Mouse (Mus musculus) embryonic facial prominence, embryonic 15.5 days (tissue): Measurements from ENCODE around the gene Rp2. TPM values are rescaled to one million over a fixed set of nuclear protein-coding genes. Genes with fewer than 3 reads are reported as not detected.
"Not testable (repeated sequence)": the region's sequence is repeated elsewhere in the genome, so short reads cannot be mapped to it uniquely, and the experiment has no call there.

Experiments used
- ATAC-seq: fragments of 200-750 bp; cut with Nextera tagmentation; 2 replicates; pipeline ENCODE4 v1.8.0; 2017; ENCODE audit warnings: low read depth, moderate TSS enrichment; ENCODE audit not compliant: insufficient number of reproducible peaks, low FRiP score, low TSS enrichment
- H3K27ac ChIP-seq: fragments of 300-500 bp; sonication (generic); replicated peaks from 2 replicates; pipeline ENCODE4 v1.5.1; 2015; ENCODE audit warnings: mild to moderate bottlenecking, inconsistent platforms
- H3K27me3 ChIP-seq: fragments of 300-500 bp; sonication (generic); 2 replicates; pipeline ENCODE4 v1.6.1; 2015; ENCODE audit warnings: inconsistent platforms
- H3K36me3 ChIP-seq: fragments of 300-500 bp; sonication (generic); 2 replicates; pipeline ENCODE4 v1.6.1; 2015; ENCODE audit warnings: mild to moderate bottlenecking, inconsistent platforms
- H3K4me1 ChIP-seq: fragments of 300-500 bp; sonication (generic); 2 replicates; pipeline ENCODE4 v1.6.1; 2015; ENCODE audit warnings: inconsistent platforms
- H3K4me2 ChIP-seq: fragments of 300-500 bp; sonication (generic); replicated peaks from 2 replicates; pipeline ENCODE4 v1.6.1; 2015; ENCODE audit warnings: mild to moderate bottlenecking, inconsistent platforms
- H3K4me3 ChIP-seq: fragments of 300-500 bp; sonication (generic); replicated peaks from 2 replicates; pipeline ENCODE4 v1.5.1; 2015; ENCODE audit warnings: mild to moderate bottlenecking, inconsistent platforms
- H3K9ac ChIP-seq: fragments of 300-500 bp; sonication (generic); 2 replicates; pipeline ENCODE4 v1.6.1; 2015; ENCODE audit warnings: inconsistent platforms
- H3K9me3 ChIP-seq: fragments of 300-500 bp; sonication (generic); replicated peaks from 2 replicates; pipeline ENCODE4 v1.6.1; 2016; ENCODE audit warnings: inconsistent platforms
- WGBS: fragments of 180-500 bp; shearing (Covaris S2); methylation state at CpG from one replicate; pipeline ENCODE4 v1.1.7; 2015; 5-methylcytosine and 5-hydroxymethylcytosine counted together
- polyA plus RNA-seq: library from polyadenylated mRNA; unstranded; fragments of >200 nt; fragmentation: Nextera tagmentation; extraction: Ambion mirVana; gene quantifications from 2 replicates; pipeline ENCODE4 v1.2.1, GENCODE M21; 2015

The Rp2 gene
- polyA plus RNA-seq, 1 experiment from 2014 or later, result 16.3 TPM

DNA sequence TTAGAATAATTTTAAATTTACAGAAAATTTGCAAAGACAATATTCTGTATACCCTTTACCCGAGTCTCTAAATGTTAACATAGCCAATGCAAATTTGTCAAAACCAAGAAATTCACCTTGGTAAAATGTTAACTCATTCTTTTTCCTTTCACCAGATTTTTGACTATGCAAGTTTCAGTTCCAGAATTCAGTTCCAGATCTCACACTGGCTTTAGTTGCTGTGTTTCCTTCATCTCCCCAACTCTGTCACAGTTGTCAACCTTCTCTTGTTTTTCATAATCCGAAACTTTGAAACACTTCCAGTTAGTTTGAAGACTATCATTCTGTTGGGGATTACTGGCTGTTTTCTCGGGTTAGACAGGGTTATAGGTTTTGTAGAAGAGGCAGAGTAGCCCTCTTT is 22.7 kb downstream of the Rp2 start:
- no peak for ATAC-seq
- Histone ChIP-seq H3K9me3 (no peaks in the 10 kb centered on the region), H3K27ac (no peak overlapping the region), H3K36me3 (0 out of 2 replicates have a peak, but pooled peaks cover 6% of the 10 kb centered on the region), H3K27me3 (no peaks in the 10 kb centered on the region), H3K4me2 (no peak overlapping the region), H3K4me1 (no peaks in the 10 kb centered on the region), H3K4me3 (no peak overlapping the region), H3K9ac (no peak overlapping the region)
- 70% methylated on average over 3 of the region's 3 CpGs for WGBS

DNA sequence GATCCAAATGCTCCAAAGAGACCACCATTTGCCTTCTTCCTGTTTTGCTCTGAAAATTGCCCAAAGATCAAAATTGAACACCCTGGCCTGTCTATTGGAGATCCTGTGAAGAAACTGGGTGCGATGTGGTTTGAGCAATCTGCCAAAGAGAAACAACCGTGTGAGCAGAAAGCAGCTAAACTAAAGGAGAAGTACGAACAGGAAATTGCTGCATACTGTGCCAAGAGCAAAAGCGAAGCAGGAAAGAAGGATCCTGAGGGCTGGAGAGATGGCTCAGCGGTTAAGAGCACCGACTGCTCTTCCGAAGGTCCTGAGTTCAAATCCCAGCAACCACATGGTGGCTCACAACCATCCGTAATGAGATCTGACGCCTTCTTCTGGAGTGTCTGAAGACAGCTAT is 27.7 kb downstream of the Rp2 start:
- ATAC-seq, H3K36me3 ChIP-seq, H3K27me3 ChIP-seq, H3K4me2 ChIP-seq, H3K4me1 ChIP-seq, H3K9ac ChIP-seq, H3K27ac ChIP-seq, H3K9me3 ChIP-seq, H3K4me3 ChIP-seq: not testable (repeated sequence)
- WGBS, result 91% methylated on average over 9 of the region's 9 CpGs

DNA sequence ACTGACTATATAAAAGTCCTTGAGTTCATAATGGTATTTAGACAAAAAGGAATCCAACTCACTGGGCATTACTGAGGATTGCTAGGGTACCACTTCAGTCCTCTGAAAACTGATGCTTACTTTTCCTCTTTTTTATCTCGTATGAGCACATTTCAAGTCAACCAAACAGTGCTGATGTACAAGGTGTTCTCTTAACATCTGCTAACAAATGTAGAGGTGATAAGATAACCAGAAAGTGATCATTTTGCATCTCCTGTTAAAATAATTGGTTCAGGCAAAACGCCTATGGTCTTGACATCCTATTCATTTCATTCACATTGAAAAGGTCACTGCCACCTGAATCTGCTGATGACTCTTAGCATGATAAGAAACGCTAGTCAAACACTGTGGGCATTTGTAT is 28.7 kb downstream of the Rp2 start:
- no peak overlapping the region for H3K4me2 ChIP-seq
- H3K27me3 ChIP-seq, result no peaks in the 10 kb centered on the region
- WGBS, result 77% methylated on average over 3 of the region's 3 CpGs
- H3K9me3 ChIP-seq, result no peaks in the 10 kb centered on the region
- no peaks in the 10 kb centered on the region for H3K36me3 ChIP-seq
- H3K4me1 ChIP-seq, result no peaks in the 10 kb centered on the region
- ATAC-seq, result no peak
- H3K9ac ChIP-seq, result no peak overlapping the region
- no peak overlapping the region for H3K27ac ChIP-seq
- no peak overlapping the region for H3K4me3 ChIP-seq

DNA sequence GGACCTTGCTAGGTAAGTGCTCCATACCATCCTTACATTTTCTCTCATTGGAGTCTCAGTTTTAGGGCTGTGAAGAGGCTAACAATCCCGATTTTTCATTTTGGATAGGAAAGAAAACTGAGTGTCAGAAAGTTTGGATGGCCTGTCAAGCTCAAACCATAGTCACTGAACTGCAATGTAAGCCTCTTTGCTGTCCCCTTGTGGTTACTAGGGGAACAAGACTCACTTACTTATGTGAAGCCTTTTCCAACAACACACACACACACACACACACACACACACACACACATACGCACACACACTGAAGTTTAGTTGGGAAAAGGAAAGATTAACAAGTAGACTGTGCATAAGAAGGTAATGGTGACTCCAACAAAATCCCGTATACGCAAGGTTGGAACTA is 39.8 kb downstream of the Rp2 start:
- no peak overlapping the region for H3K4me3 ChIP-seq
- H3K9me3 ChIP-seq, result no peaks in the 10 kb centered on the region
- no peak overlapping the region for H3K27ac ChIP-seq
- H3K4me1 ChIP-seq, result no peaks in the 10 kb centered on the region
- ATAC-seq, result no peak
- H3K36me3 ChIP-seq, result no peaks in the 10 kb centered on the region
- H3K9ac ChIP-seq, result no peak overlapping the region
- no peak overlapping the region for H3K4me2 ChIP-seq
- no peaks in the 10 kb centered on the region for H3K27me3 ChIP-seq
- 80% methylated on average over 4 of the region's 4 CpGs for WGBS

DNA sequence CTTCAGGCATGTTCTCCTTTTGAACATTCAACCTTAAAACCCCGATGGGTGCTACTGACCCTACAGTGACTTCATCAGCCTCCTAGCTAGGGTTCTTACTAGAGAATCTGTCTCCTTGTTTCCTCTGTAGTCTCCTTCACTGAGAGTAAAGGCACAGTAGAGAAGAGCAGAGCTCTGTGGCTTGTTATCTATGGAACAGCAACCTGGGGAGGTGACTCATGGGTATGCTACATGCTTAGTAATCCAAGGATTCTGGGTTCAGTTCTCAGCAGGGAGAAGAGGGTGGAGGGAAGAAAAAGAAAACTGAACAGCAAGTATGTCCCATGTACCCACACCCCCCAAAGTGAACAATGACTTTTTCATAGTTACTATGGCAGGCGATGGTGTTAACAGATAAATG is 42.6 kb downstream of the Rp2 start:
- 95% methylated on average over 2 of the region's 2 CpGs for WGBS
- H3K4me3 ChIP-seq, result no peak overlapping the region
- no peak overlapping the region for H3K27ac ChIP-seq
- ATAC-seq, result no peak
- no peaks in the 10 kb centered on the region for H3K4me1 ChIP-seq
- H3K4me2 ChIP-seq, result no peak overlapping the region
- H3K9me3 ChIP-seq, result no peaks in the 10 kb centered on the region
- H3K9ac ChIP-seq, result no peak overlapping the region
- H3K36me3 ChIP-seq, result no peaks in the 10 kb centered on the region
- H3K27me3 ChIP-seq, result no peaks in the 10 kb centered on the region

DNA sequence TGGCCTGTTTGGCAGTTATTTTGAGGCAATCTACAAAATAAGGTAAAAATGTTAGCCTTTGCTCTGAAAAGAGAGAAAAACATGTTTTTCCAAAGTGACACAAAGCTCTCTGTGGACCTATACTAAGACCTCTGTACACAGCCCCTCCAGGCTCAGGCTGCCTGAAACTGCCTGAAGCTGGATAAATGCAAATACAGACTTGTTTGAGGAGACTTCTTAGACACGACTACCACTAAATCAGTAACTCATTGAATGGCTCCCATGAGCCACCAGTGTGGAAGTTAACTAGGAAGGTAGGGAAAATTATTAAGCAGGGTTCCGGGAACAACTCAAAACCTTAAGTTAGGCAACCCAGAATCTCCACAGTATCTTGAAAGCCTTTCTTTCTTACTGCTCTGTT is 43.4 kb downstream of the Rp2 start:
- Histone ChIP-seq H3K9ac (no peak overlapping the region), H3K27ac (no peak overlapping the region), H3K4me2 (no peak overlapping the region), H3K4me3 (no peak overlapping the region), H3K9me3 (no peaks in the 10 kb centered on the region), H3K27me3 (no peaks in the 10 kb centered on the region), H3K36me3 (no peaks in the 10 kb centered on the region), H3K4me1 (no peaks in the 10 kb centered on the region)
- WGBS, result 57% methylated on average over 2 of the region's 2 CpGs
- ATAC-seq, result no peak

DNA sequence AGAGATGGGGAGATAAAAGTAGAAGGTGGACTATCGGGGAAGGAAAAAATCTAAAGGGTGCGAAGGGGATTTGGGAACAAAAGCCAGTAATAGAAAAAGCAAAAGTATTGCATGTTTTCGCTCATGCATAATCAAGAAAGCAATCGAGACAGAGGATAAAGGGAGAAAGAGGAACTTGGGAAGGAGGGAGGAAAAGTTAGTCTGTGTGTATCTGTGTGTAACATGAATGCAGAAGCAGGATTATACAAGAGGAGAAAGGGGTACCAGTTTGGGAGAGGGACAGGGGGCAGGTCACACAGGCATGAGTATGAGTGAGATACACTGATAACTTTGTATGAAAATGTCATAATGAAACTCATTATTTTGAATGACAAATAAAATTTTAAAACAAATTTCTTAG is 47.1 kb downstream of the Rp2 start:
- no peaks in the 10 kb centered on the region for H3K27me3 ChIP-seq
- no peak overlapping the region for H3K9ac ChIP-seq
- H3K27ac ChIP-seq, result no peak overlapping the region
- H3K36me3 ChIP-seq, result no peaks in the 10 kb centered on the region
- WGBS, result 96% methylated on average over 4 of the region's 4 CpGs
- H3K9me3 ChIP-seq, result no peaks in the 10 kb centered on the region
- no peak overlapping the region for H3K4me2 ChIP-seq
- no peak for ATAC-seq
- H3K4me3 ChIP-seq, result no peak overlapping the region
- H3K4me1 ChIP-seq, result no peaks in the 10 kb centered on the region

DNA sequence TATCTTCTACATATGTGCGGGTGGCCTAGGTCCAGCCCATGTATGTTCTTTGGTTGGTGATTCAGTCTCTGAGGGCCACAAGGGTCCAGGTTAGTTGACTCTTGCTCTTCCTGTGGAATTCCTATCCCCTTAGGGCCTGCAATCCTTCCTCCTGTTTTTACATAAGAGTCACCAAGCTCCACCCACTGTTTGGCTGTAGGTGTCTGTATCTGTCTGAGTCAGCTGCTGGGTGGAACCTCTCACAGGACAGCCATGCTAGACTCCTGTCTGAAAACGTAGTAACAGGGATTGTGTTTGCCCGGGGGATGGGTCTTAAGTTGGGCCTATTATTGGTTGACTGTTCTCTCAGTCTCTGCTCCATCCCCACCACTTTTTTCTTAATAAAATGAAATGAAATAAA is 47.9 kb downstream of the Rp2 start:
- Histone ChIP-seq H3K27ac (no peak overlapping the region), H3K9me3 (no peaks in the 10 kb centered on the region), H3K9ac (no peak overlapping the region), H3K4me1 (no peaks in the 10 kb centered on the region), H3K36me3 (no peaks in the 10 kb centered on the region), H3K27me3 (no peaks in the 10 kb centered on the region), H3K4me3 (no peak overlapping the region), H3K4me2 (no peak overlapping the region)
- 82% methylated on average over 3 of the region's 3 CpGs for WGBS
- ATAC-seq, result no peak

DNA sequence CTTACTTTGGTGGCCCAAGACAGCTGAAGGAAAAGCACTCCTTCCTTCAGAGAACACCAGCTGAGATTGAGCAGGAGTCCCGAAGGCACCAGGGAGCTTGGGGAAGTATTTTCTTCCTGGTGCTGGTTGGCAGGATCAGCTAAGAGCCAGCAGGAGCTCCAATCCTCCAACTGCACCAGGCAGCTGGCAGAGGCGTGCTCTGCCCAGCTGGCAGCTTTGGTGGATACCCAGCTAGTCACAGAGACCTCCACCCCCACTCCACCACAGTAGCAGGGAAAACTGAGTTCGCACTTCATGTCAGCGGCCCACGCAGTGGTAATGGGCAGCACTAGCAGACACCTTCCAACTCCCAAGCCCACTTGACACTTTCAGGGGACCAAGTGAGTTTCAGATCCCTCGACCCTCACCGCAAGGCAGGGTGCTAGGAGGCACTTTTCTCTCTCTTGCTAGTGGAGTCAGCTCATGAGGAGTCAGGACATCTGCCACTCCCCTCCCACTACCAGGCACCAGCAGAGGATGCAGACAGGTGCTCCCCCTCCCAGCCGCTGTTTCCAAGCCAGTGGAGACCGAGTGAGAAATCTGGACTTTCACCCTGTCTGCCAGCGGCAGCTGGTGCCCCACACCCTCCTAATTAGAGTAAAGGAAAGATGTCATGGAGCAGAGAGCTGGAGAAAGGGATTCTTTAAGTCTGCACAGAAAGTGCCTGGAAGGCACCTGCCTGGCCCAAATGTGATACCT is 50.8 kb downstream of the Rp2 start:
- no peaks in the 10 kb centered on the region for H3K27me3 ChIP-seq
- H3K9ac ChIP-seq, result no peak overlapping the region
- no peaks in the 10 kb centered on the region for H3K4me1 ChIP-seq
- no peak overlapping the region for H3K27ac ChIP-seq
- H3K4me2 ChIP-seq, result no peak overlapping the region
- ATAC-seq, result no peak
- H3K9me3 ChIP-seq, result no peaks in the 10 kb centered on the region
- H3K36me3 ChIP-seq, result no peaks in the 10 kb centered on the region
- 53% methylated on average over 10 of the region's 10 CpGs for WGBS
- no peak overlapping the region for H3K4me3 ChIP-seq

DNA sequence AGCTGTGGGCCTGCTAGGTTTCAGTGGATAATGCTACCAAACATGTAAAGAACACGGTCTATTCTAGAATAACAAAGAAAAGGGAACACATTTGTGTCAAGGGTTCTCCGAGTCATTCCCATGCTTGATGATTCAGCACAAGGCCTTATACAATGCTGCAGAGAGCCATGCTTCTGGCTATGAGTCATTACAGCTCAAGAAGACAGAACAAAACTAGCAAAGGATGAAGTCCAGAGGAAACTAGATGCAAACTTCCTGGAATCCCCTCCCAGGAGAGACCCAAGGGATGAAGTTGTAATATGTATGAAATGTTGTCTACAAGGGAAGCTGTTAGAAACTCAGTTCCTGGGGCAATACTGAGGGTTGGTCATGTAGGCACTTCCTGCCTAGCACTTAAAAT is 54.2 kb downstream of the Rp2 start:
- Histone ChIP-seq H3K4me3 (no peak overlapping the region), H3K9ac (no peak overlapping the region), H3K27ac (no peak overlapping the region), H3K27me3 (no peaks in the 10 kb centered on the region), H3K9me3 (no peaks in the 10 kb centered on the region), H3K36me3 (no peaks in the 10 kb centered on the region), H3K4me2 (no peak overlapping the region), H3K4me1 (no peaks in the 10 kb centered on the region)
- ATAC-seq, result no peak
- WGBS, result 82% methylated on average over 2 of the region's 2 CpGs

DNA sequence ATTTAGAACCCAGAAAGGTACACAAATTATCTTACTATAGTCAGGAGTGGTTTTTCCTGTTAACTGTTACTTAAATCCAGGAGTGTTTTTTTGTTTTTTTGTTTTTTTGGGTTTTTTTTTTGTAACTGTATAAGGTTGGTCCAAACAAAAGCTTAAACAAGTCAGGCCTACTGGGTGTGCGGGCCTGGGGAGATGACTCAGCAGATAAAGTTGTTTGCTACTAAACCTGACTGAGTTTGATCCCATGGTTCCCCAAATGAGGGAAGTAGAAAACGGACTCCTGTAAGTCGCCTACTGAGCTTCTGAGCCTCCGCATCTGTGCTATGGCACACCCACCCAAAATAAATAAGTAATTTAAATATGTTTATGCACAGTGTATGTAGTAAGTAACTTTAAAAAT is 55.3 kb downstream of the Rp2 start:
- ATAC-seq, result no peak
- H3K9me3 ChIP-seq, result no peaks in the 10 kb centered on the region

DNA sequence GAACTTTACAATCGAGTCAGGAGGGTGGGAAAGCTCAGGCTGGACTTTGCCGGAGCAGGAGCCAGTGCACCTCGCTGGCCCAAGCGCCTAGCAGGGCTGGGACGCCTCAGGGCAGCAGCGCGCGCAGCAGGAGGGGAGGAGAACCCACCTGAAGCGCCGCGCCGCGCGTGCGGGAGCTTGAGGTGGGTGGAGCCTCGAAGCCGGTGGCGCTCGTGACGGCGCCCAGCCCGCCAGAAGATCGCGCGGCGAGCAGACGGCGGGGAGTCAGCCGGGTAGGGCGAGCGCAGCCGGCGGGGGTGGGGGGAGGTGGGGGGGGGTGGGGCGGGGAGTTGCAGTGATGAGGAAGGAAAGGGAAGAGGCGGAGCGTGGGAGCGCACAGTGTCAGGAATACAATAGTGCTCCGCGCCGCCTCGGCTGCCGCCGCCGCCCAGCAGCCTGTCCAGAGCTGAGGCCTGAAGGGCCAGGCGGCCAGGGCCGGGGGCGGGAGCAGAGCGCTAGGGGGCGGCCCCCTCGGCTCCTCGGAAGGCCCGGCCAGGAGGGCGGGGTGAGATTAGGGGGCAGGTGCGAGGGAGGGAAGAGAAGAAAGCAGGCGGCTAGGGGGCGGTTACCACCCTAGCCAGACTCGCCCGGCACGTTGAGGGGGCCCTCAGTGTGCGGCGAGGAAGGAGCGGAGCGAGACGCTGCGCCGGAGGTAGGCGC is 61.0 kb downstream of the Rp2 start, which contains the start of gene Jade3:
Jade3 (plus strand) TSS at position 549 of the 699 bp plus-strand sequence.
- peak; percentile 93 for ATAC-seq
- Histone ChIP-seq H3K9me3 (no peaks in the 10 kb centered on the region), H3K36me3 (no peaks in the 10 kb centered on the region), H3K4me2 (peak within 1 kb of the TSS; percentile 63), H3K4me1 (no peaks in the 10 kb centered on the region), H3K27ac (peak within 1 kb of the TSS; percentile 60; the same call in 1 of the 2 replicates), H3K27me3 (no peaks in the 10 kb centered on the region), H3K4me3 (peak within 1 kb of the TSS; percentile 58), H3K9ac (peak within 1 kb of the TSS; percentile 45)
- 23% methylated on average over 38 of the region's 67 CpGs for WGBS

More for the DNA sequence above, 55.3 kb downstream of the Rp2 start:
- H3K36me3 ChIP-seq, result no peaks in the 10 kb centered on the region
- H3K9ac ChIP-seq, result no peak overlapping the region
- no peak overlapping the region for H3K4me3 ChIP-seq
- H3K27me3 ChIP-seq, result no peaks in the 10 kb centered on the region
- H3K27ac ChIP-seq, result no peak overlapping the region
- no peak overlapping the region for H3K4me2 ChIP-seq
- 81% methylated on average over 4 of the region's 4 CpGs for WGBS
- no peaks in the 10 kb centered on the region for H3K4me1 ChIP-seq
